Mouse (Mus musculus) embryonic facial prominence, embryonic 15.5 days (tissue): ENCODE measurements at regions not wholly inside any gene's neighbourhood (a gene's known extent, or its start where the extent isn't known, plus 50 kb on each side); places are given as distances from the start of the nearest gene placed in this dataset.
"Not testable (repeated sequence)": the region's sequence is repeated elsewhere in the genome, so short reads cannot be mapped to it uniquely, and the experiment has no call there.

ENCODE experiments used
- ATAC-seq: fragments of 200-750 bp; cut with Nextera tagmentation; 2 replicates; pipeline ENCODE4 v1.8.0; 2017; ENCODE audit warnings: low read depth, moderate TSS enrichment; ENCODE audit not compliant: insufficient number of reproducible peaks, low FRiP score, low TSS enrichment
- H3K27ac ChIP-seq: fragments of 300-500 bp; sonication (generic); replicated peaks from 2 replicates; pipeline ENCODE4 v1.5.1; 2015; ENCODE audit warnings: mild to moderate bottlenecking, inconsistent platforms
- H3K27me3 ChIP-seq: fragments of 300-500 bp; sonication (generic); 2 replicates; pipeline ENCODE4 v1.6.1; 2015; ENCODE audit warnings: inconsistent platforms
- H3K36me3 ChIP-seq: fragments of 300-500 bp; sonication (generic); 2 replicates; pipeline ENCODE4 v1.6.1; 2015; ENCODE audit warnings: mild to moderate bottlenecking, inconsistent platforms
- H3K4me1 ChIP-seq: fragments of 300-500 bp; sonication (generic); 2 replicates; pipeline ENCODE4 v1.6.1; 2015; ENCODE audit warnings: inconsistent platforms
- H3K4me2 ChIP-seq: fragments of 300-500 bp; sonication (generic); replicated peaks from 2 replicates; pipeline ENCODE4 v1.6.1; 2015; ENCODE audit warnings: mild to moderate bottlenecking, inconsistent platforms
- H3K4me3 ChIP-seq: fragments of 300-500 bp; sonication (generic); replicated peaks from 2 replicates; pipeline ENCODE4 v1.5.1; 2015; ENCODE audit warnings: mild to moderate bottlenecking, inconsistent platforms
- H3K9ac ChIP-seq: fragments of 300-500 bp; sonication (generic); 2 replicates; pipeline ENCODE4 v1.6.1; 2015; ENCODE audit warnings: inconsistent platforms
- H3K9me3 ChIP-seq: fragments of 300-500 bp; sonication (generic); replicated peaks from 2 replicates; pipeline ENCODE4 v1.6.1; 2016; ENCODE audit warnings: inconsistent platforms
- WGBS: fragments of 180-500 bp; shearing (Covaris S2); methylation state at CpG from one replicate; pipeline ENCODE4 v1.1.7; 2015; 5-methylcytosine and 5-hydroxymethylcytosine counted together

DNA sequence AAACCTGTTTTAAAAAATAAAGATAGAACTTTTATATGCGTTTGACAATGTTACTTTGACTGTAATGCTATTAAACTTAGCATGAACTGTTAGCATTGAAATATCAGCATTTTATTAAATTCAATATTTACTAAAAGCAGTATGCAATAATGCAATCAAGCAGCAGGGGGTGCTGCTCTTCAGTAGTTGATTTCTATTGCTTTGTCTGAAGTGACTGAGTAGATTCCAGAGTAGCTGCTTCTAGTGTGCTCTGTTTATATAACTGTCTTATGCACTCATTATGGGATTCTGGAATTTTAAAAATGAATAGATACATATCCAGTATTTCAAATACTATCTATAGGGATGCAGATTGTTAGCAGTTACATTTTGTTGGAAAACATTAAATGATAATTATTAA is 146.2 kb downstream of the Gm28710 start:
- Histone ChIP-seq H3K9ac (no peak overlapping the region), H3K36me3 (no peaks in the 10 kb centered on the region), H3K4me1 (no peaks in the 10 kb centered on the region), H3K9me3 (no peaks in the 10 kb centered on the region), H3K4me2 (no peak overlapping the region), H3K27ac (no peak overlapping the region), H3K4me3 (no peak overlapping the region), H3K27me3 (no peaks in the 10 kb centered on the region)
- WGBS, result 44% methylated on average over 1 of the region's 1 CpGs
- ATAC-seq, result no peak

GRCm38 (mm10) chr5:16947430-16947829 is 155.8 kb downstream of the Gm28710 start:
- Histone ChIP-seq H3K27ac (no peak overlapping the region), H3K4me1 (no peaks in the 10 kb centered on the region), H3K4me2 (no peak overlapping the region), H3K9ac (no peak overlapping the region), H3K4me3 (no peak overlapping the region), H3K36me3 (no peaks in the 10 kb centered on the region), H3K9me3 (no peaks in the 10 kb centered on the region), H3K27me3 (no peaks in the 10 kb centered on the region)
- no peak; the same call in 1 of the 2 replicates for ATAC-seq
- 16% methylated on average over 1 of the region's 1 CpGs for WGBS

DNA sequence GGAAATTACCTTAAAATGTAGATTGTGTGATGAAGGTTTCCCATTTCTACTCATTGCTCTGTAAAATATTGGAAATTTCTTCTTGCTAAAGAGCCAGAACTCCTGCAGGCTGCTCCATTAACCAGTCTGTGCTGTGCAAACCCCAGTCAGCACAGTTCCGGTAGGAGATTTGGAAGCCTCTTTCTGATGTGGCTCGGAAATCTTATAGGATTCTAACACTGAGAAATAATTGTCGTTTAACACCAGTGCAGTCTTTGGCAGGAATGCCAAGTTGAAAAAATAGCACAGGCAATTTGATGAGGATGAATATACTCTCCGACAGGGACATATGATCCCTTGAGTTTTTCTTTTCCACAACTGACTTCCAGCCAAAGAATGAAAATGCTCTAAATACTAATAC is 176.1 kb downstream of the Gm28710 start:
- no peaks in the 10 kb centered on the region for H3K4me1 ChIP-seq
- no peaks in the 10 kb centered on the region for H3K36me3 ChIP-seq
- no peak overlapping the region for H3K4me3 ChIP-seq
- no peak for ATAC-seq
- no peaks in the 10 kb centered on the region for H3K27me3 ChIP-seq
- WGBS, result 40% methylated on average over 4 of the region's 4 CpGs
- no peak overlapping the region for H3K9ac ChIP-seq
- H3K9me3 ChIP-seq, result no peaks in the 10 kb centered on the region
- no peak overlapping the region for H3K4me2 ChIP-seq
- H3K27ac ChIP-seq, result no peak overlapping the region

DNA sequence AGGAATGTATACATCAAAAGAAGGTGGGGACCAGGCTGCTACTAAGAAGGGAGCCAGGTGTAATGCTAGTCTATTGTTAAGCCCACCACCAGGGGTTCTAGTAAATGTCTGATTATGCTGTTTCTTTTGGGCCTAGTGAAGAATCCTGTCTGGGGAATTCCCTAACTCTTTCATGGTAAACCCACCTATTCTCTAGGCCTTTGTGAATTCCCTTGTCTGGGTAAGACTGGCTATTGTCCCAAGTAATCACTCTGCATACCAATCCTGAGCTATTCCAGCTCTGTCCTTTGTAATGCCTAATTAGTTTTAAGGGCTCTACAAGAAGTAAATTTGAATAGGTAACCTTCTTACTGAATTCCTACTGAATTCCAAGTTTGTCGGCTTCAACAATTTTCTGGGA is 177.2 kb downstream of the Gm28710 start:
- WGBS, result 62% methylated on average over 1 of the region's 1 CpGs
- not testable (repeated sequence) for H3K4me1 ChIP-seq, H3K4me3 ChIP-seq, ATAC-seq, H3K27me3 ChIP-seq, H3K27ac ChIP-seq, H3K36me3 ChIP-seq, H3K9ac ChIP-seq, H3K4me2 ChIP-seq, H3K9me3 ChIP-seq

GRCm38 (mm10) chr5:16973206-16973896 is 181.7 kb downstream of the Gm28710 start:
- H3K36me3 ChIP-seq, result no peaks in the 10 kb centered on the region
- H3K9ac ChIP-seq, result no peak overlapping the region
- H3K4me1 ChIP-seq, result no peaks in the 10 kb centered on the region
- no peak overlapping the region for H3K27ac ChIP-seq
- 56% methylated on average over 1 of the region's 1 CpGs for WGBS
- no peak overlapping the region for H3K4me2 ChIP-seq
- no peaks in the 10 kb centered on the region for H3K9me3 ChIP-seq
- no peak overlapping the region for H3K4me3 ChIP-seq
- ATAC-seq, result no peak
- no peaks in the 10 kb centered on the region for H3K27me3 ChIP-seq

DNA sequence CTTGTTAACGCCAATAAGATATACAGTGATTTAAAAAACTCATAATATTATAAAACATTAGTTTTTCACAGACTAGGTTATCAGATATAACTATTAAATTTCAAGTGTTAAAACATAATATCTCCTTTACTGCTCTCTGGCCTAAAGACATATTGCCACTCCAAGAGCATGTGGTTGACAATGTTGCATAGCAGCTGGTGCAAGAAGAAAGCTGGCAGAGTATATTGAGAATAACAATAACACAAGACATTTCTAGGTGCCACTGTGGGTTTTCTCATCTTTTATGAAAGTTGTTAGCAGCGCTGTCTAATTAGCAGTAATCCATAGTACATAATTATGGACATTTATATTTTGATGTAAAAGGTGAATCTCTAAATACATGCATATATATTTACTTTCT is 184.4 kb downstream of the Gm28710 start:
- Histone ChIP-seq H3K4me3 (no peak overlapping the region), H3K4me1 (no peaks in the 10 kb centered on the region), H3K36me3 (no peaks in the 10 kb centered on the region), H3K9me3 (no peaks in the 10 kb centered on the region), H3K9ac (no peak overlapping the region), H3K27ac (no peak overlapping the region), H3K4me2 (no peak overlapping the region), H3K27me3 (no peaks in the 10 kb centered on the region)
- WGBS, result 94% methylated on average over 2 of the region's 2 CpGs
- no peak for ATAC-seq

DNA sequence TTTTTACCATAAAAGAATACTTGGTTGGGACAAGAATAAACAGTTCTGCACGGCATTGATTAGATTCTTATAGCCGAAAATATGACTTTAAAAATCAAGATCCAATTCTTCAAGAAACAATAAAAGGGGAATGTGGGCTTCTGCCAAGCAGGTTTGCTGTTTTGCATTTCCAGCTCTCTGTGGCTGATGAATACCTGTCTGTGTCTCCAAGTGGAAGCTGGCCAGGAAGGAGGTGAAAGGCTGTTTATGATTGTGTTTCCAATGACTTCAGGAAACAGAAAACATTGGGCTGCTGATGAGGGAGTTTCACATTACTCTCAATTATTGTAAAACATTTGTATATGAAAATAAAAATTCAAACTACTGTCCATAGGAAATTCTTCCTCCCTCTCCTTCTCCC is 193.3 kb downstream of the Gm28710 start:
- Histone ChIP-seq H3K4me1 (no peaks in the 10 kb centered on the region), H3K9me3 (no peaks in the 10 kb centered on the region), H3K9ac (no peak overlapping the region), H3K4me2 (no peak overlapping the region), H3K36me3 (no peaks in the 10 kb centered on the region), H3K4me3 (no peak overlapping the region), H3K27ac (no peak overlapping the region), H3K27me3 (no peaks in the 10 kb centered on the region)
- WGBS, result 48% methylated on average over 2 of the region's 2 CpGs
- no peak for ATAC-seq

GRCm38 (mm10) chr5:16991518-16991917 is 199.9 kb downstream of the Gm28710 start:
- Histone ChIP-seq H3K9me3 (no peaks in the 10 kb centered on the region), H3K27me3 (no peaks in the 10 kb centered on the region), H3K36me3 (no peaks in the 10 kb centered on the region), H3K27ac (no peak overlapping the region), H3K4me3 (no peak overlapping the region), H3K4me2 (no peak overlapping the region), H3K9ac (no peak overlapping the region), H3K4me1 (no peaks in the 10 kb centered on the region)
- ATAC-seq, result no peak
- WGBS, result 47% methylated on average over 1 of the region's 1 CpGs

DNA sequence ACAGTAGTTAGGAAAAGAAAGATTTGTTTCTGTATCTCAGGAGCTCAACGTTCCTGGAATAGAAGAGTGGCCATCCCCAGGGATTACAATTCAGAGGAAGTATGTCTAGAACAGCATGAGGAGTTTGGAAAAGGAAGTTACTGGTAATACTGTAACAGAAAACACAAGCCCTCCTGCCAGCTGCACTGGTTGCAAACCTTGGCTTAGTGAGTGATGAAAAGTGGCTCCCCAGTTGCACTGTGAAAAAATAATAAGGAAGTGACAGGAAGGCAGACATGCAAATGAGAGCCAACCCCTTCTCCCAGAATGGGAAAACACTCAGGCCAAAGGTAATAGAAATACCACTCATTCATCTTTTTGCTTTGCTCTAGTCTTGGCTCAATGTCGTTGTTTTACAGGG is 207.6 kb downstream of the Gm28710 start:
- no peaks in the 10 kb centered on the region for H3K9me3 ChIP-seq
- no peak for ATAC-seq
- no peaks in the 10 kb centered on the region for H3K27me3 ChIP-seq
- 50% methylated on average over 2 of the region's 2 CpGs for WGBS
- H3K4me3 ChIP-seq, result no peak overlapping the region
- H3K4me2 ChIP-seq, result no peak overlapping the region
- H3K9ac ChIP-seq, result no peak overlapping the region
- H3K4me1 ChIP-seq, result no peaks in the 10 kb centered on the region
- H3K27ac ChIP-seq, result no peak overlapping the region
- no peaks in the 10 kb centered on the region for H3K36me3 ChIP-seq

DNA sequence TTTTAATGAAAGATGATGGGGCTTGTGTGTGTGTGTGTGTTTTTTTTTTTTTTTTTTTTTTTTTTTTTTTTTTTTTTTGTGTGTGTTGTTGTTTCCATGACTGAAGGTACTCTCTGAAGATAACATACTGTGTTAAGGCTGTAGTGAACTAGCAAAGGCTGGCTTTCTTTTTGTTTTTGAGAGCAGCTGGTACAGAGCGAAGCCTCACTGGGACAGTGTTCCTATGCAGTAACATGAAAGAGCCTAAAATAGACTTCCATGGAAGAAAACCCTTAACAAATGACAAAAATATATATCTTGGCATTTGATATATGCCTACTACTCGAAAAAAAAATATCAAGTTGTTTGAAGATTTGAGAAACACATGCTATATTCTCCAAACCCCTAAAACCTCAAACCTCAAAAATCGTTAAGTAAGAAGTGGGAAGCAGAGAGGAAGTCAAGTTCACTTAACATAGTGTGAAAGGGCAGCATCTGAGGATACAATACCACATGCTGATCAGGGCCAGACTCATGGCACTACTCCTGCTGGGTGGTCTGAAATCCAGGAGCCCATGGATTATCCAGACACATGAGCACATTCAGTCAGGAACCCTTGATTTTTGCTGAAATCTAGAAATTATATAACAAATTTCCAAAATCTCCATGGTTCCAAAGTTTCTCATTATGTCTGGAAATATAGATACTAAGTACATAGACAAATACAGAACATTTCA is 215.4 kb downstream of the Gm28710 start:
- H3K4me3 ChIP-seq, result no peak overlapping the region
- H3K9me3 ChIP-seq, result no peaks in the 10 kb centered on the region
- no peak overlapping the region for H3K27ac ChIP-seq
- H3K4me2 ChIP-seq, result no peak overlapping the region
- no peaks in the 10 kb centered on the region for H3K27me3 ChIP-seq
- H3K9ac ChIP-seq, result no peak overlapping the region
- no peaks in the 10 kb centered on the region for H3K4me1 ChIP-seq
- ATAC-seq, result peak; percentile 72; the same call in 1 of the 2 replicates
- 48% methylated on average over 3 of the region's 3 CpGs for WGBS
- H3K36me3 ChIP-seq, result no peaks in the 10 kb centered on the region

- no peak overlapping the region for H3K4me3 ChIP-seq
- no peak overlapping the region for H3K4me2 ChIP-seq
- no peaks in the 10 kb centered on the region for H3K36me3 ChIP-seq
- no peak overlapping the region for H3K9ac ChIP-seq
- no peak overlapping the region for H3K27ac ChIP-seq
- no peaks in the 10 kb centered on the region for H3K27me3 ChIP-seq
- no peaks in the 10 kb centered on the region for H3K9me3 ChIP-seq
- ATAC-seq, result no peak
- H3K4me1 ChIP-seq, result no peaks in the 10 kb centered on the region
These were observed 230.0 kb downstream of the Gm28710 start for GRCm38 (mm10) chr5:17021636-17022035.

- H3K4me1 ChIP-seq, result no peaks in the 10 kb centered on the region
- ATAC-seq, result no peak
- no peak overlapping the region for H3K4me3 ChIP-seq
- no peaks in the 10 kb centered on the region for H3K9me3 ChIP-seq
- no peaks in the 10 kb centered on the region for H3K36me3 ChIP-seq
- WGBS, result 52% methylated on average over 2 of the region's 2 CpGs
- no peak overlapping the region for H3K4me2 ChIP-seq
- no peaks in the 10 kb centered on the region for H3K27me3 ChIP-seq
- H3K9ac ChIP-seq, result no peak overlapping the region
- no peak overlapping the region for H3K27ac ChIP-seq
These were observed 262.3 kb downstream of the Gm28710 start for GRCm38 (mm10) chr5:17053935-17054334.
